Mouse (Mus musculus) adrenal gland, adult 8-10 months (tissue): ENCODE measurements around the gene Tnfrsf8. TPM values are rescaled to one million over a fixed set of nuclear protein-coding genes. Genes with fewer than 3 reads are reported as not detected.
"Not testable (repeated sequence)": the region's sequence is repeated elsewhere in the genome, so short reads cannot be mapped to it uniquely, and the experiment has no call there.

ENCODE experiments used
- DNase-seq: peaks from one replicate; pipeline ENCODE4 v3.0.0; 2022
- total RNA-seq, 4 experiments: library from RNA; stranded (reverse); gene quantifications; 2 replicates each; pipeline ENCODE4 v1.2.4; 2022

Gene Tnfrsf8
- total RNA-seq, 4 experiments from 2014 or later: 0.22 to 0.87 (median 0.48) TPM

DNA sequence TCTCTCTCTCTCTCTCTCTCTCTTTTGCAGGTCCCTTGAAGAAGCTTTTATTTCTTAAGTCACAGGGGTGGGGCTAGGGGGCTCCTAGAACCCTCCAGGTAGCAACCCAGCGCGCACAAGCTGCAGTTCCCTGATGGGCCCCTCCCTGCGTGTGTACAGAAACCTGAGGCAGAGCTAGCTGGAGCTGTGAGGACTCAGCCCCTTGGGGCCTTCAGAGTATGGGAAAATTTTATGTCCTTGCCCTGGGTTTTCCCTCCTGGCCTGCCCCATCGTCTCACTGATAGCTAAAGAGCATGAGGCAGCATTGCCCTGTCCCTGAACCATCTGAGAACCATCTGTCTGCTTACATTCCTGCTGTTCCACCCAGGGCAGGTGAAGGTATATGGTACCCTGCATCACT lies 8.5 kb downstream of the Tnfrsf8 start:
- DNase-seq: no peak

DNA sequence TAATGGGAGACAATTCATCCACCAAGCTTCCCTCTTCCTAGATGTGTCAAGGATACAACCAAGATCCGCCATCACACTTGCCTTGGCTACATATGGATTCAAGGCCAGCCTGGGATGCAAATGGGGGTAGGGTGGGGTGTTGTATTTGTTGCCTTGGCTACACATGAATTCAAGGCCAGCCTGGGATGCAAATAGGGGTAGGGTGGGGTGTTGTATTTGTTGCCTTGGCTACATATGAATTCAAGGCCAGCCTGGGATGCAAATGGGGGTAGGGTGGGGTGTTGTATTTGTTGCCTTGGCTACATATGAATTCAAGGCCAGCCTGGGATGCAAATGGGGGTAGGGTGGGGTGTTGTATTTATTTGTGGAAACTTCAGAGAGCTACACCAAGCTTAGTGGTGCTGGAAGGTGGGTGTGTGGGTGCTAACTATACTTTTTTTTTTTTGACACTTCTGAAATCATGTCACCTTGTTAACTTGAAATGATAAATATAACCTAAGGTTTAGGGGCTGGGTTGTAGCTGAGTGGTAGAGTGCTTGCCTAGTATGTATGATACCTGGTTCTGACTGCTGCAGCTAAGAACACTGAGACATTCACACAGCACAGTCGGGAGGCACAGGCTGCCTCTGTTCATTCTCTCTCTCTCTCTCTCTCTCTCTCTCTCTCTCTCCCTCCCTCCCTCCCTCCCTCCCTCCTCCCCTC lies 9.2 kb downstream of the Tnfrsf8 start:
- DNase-seq: not testable (repeated sequence)

DNA sequence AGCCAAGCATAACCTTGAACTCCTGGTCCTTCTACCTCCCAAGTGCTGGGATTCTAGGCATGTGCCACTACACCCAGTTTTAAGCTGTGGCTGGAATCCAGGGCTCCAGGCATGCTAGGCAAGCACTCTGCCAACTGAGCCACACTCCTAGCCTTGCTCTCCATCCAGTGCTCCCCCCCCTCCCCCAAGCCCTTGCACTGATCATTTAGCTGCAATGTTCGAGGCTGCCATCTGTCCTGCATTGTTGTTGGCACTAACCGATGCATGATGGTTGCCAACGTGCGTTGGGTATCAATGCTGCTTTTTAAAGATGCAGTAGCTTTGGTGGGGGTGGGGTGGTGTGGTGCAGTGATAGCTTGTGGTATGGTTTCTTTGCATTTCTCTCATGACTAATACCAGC lies 10.9 kb downstream of the Tnfrsf8 start:
- DNase-seq: no peak

DNA sequence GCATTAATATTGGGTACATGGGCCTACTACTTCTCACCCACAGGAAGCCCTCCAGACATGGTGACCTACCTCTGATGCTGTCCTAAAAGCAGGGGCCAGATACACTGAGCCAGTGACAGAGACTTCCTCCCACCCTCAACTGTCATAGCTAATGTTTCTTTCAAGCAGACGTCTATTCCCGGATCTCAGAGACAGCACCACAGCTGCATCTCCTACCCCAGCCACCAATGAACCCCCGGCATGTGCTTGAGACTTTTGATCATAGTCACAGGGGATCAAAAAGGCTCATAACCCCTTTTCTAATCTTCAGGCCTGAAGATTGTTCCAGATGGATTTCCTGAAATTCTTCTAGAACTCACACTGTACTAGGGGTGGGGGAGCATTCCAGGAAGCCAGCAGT lies 12.9 kb downstream of the Tnfrsf8 start:
- no peak for DNase-seq

DNA sequence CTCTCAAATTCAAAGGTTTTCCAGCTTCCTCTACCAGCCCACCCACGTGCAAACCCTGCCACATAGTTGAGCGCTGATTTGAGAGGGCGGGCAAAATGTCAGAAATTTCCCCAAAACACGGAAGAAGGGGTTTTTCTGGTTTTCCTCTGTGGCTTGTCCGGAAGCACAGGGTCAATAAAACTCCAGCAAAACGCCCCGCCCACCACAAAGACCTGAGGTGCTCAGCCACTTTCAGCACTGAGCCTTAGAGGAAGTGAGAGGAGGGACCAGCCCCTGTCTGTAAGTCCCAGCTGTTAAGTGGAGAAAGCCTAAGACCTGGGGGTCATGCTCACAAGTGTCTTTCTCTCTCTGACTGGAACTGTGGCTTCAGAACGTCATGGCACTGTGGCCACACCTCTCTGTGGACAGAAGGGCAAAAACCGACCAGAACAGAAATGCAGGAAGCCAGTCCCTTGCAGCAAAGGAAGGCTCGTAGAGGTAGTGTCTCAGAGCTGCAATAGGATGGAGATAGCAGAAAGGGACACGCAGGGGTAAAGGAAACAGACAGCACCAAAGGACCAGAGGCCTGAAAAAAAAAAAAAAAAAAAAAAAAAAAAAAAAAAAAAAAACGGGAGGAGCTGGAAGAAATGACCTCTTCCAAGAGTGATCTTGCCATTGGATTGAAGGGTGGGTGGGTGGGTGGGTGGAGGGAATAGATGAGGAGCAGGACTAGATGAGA lies 14.6 kb downstream of the Tnfrsf8 start:
- no peak for DNase-seq

DNA sequence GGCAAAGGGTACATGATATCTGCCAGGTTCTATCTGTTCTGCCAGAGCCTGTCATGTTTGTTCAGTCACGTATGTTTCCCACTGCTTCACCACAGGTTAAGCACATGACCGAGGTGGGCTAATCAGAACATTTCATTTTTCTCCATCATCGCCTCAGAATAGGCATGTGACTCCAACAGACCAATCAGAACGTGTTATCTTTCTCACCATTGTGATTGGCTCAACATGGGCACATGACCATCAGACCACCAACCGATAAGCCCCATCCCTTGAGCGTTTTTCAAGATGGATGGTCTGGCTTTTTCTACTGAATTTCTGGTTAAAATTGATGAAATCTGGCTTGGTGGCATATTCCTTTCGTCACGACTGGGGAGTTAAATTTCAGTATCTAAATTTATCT lies 15.6 kb downstream of the Tnfrsf8 start:
- DNase-seq: no peak

DNA sequence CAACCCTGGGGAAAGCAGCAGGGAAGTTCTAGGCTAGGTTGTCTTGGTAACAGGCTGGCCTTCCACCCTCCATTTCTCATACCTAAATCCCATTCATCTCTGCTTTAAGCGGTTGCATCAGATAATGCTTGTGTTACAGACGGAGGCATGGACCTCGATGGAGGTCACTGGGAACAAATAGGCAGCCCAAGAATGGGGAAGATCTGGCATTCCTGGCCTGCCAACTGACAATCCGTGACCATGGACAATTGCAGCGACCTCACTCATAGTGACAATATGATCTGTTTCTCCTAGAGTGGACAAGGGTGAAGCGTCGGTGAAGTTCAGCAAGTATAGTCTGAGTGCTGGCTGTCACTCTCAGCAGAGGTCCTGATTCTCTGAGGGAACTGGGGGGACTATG lies 16.1 kb downstream of the Tnfrsf8 start:
- DNase-seq: peak; percentile 54

DNA sequence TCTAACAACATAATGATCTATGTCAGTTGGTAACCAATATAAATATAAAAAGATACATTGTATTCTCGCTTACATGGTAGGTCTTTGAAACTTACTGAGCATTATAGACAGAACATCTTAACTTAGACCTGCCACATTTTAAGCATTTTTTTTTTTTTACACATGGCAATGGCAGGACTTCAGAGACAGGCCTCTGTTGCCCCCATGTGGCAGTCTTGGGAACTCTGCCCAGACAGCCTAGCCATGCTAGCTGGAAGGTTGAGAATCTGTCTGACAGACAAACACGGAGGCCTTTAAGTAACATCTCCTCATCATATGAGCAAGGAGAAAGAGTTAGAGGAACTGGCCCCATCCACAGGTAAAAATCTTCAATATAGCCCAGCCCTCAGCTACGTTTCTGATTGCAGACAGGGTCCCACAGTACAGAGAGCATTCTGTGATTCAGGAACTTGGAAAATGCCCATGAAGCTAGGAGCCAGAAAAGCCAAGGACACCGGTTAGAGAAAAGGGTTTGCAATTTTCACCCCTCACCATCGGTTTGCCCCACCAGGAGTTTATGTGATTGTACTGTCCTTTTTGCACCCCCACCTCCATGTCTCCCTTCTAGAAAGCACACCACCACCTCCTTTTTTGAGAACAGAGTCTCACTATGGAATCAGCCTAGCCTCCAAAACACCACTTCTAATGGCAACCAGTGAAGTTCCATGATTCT lies 19.2 kb downstream of the Tnfrsf8 start:
- peak; percentile 52 for DNase-seq

DNA sequence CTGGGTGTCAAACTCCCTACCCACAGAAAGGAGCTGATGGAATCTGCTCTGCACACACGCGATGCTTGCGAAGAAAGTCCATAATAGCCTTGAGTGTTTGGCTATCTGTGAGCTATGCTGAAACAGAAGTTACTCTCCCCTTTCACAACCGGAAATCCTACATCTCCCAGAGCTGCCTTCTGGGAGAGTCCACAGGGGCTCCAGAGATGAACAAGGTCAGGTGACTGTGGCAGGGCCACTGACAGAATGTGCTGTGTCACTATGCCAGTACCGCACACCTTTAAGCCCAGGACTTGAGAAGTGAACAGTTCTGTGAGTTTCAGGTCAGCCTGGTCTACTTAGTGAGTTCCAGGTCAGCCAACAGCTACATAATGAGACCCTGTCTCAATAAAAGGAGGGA lies 20.4 kb downstream of the Tnfrsf8 start:
- no peak for DNase-seq

DNA sequence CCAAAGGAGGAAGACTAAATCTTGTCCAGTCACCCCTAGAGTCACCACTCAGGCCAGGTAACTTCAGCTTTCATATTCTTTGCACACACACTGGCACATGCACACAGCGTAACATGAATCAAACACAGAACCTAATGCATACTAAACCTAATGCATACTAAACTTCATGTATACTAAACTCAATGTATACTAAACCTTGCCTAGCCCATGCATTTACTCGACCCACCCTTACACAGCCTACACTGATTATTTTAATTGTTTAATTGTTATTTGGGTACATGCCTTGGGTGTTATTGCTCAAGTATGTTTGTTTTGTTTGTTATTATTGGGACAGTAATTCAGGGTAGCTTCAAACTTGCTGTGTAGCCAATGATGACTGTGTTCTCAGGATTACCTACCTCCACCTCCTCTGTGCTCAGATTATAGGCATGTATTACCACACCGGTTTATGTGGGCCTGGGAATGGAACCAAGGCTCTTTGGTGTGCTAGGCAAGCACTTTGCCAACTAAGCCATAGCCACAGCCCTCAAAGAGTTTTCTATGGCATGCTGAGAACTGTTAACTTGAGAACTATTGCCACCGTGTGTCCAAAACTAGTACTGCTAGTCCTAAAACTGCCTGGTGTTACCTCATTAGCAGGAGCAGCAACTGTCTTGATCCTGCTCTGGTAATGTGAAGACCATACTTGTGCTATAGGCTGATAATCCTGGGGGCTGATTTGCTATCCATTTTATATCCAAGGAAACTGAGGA lies 28.4 kb downstream of the Tnfrsf8 start:
- peak; percentile 63 for DNase-seq

DNA sequence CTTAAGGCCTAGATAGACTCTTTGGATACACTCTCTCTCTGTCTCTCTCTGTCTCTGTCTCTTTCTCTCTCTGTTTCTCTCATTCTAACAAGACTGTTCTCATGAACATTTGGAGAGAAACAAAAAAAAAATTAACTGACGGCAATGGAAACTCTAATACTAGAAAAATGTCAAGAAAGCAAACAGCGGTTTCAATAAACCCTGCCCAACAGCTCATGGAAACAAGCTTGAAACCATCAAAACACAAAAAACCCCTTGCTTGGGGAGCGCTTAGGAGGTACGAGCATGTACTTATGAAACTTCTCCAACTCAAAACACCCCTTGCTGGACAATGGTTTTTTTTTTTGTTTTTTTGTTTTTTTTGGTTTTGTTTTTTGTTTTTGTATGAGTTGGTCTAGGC lies 30.3 kb downstream of the Tnfrsf8 start:
- no peak for DNase-seq

DNA sequence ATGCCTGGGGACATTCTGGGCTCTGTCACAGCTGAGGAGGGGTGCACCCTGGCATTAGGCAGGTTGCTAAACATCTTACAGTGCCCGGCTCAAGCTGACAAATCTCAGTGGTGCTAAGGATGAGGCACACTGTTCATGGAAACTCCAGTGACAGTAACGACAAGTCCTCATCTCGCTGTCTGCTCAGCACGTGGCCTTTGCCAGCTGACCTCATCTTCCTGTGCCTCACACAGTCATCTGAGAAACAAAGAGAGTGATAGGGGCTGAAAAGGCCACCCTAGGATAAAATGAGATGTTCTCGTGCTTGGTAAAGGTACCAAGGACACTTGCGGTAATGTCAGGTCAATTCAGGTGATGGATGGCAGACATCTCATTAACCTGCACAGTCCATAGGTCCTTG lies 31.5 kb downstream of the Tnfrsf8 start:
- no peak for DNase-seq

DNA sequence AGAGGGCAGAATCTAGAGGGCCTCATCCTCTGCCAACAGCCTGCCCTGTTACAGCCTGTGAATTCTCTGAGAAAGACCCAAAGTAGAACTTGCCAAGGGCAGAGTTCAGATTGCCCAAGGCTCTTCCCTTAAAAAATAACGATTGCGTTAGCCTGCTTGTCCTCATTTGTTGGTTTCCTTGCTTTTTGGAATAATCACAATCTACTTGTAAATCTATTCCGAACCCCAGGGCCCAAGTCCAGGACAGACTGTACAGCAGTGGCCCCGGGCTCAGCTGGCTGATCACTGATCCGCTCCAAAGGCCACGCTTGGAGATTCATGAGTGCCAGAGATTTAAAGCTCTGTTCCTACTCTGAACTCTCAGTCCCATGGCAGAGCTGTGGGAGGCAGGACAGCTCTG lies 34.0 kb downstream of the Tnfrsf8 start:
- DNase-seq: peak; percentile 69

DNA sequence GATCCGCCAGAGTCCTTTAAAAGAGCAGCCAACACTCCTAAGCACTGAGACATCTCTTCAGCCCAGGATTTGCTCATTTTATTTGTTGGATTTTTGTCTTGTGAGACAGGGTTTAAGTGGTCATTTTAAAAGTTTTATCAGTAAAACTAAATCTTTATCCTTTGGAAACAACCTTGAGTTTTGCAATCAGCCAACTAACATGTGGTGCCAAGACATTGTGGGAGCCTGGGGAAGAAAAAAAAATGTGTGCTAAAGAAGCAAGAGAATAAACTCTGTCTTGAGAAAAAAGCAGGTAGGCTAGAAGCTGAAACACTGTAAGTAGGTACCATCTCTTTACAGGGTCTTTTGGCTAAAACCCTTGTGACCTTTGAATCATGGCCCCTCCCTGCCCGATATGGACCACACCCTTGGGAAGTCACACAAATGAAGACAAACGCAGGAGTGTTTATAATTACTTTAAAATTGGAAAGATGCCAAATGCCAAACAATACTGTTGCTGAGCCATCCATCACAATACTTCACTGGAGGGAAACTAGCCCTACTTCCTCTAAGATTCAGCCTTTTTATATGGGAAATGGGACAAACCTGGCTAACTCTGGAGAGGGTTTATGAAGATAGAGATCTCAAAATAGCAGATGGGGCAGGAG lies 36.1 kb downstream of the Tnfrsf8 start:
- DNase-seq: no peak

DNA sequence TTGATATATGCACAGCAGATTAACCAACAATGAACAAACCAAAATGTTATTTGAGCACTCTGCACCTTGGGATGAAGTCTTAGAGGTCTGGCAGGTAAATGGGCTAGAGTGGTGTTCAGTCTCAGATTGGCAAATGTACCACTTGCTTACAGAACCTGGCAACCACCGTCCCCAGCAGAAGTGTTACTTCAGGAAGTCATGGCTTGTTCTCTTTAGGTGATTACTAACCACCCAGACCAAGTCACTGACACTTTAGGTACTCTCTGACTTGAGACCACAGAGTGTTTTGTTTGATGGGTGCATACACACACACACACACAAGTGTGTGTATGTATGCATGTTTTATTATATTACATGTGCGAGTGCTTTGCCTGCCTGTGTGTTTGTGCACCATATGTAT lies 36.7 kb downstream of the Tnfrsf8 start:
- DNase-seq: no peak

DNA sequence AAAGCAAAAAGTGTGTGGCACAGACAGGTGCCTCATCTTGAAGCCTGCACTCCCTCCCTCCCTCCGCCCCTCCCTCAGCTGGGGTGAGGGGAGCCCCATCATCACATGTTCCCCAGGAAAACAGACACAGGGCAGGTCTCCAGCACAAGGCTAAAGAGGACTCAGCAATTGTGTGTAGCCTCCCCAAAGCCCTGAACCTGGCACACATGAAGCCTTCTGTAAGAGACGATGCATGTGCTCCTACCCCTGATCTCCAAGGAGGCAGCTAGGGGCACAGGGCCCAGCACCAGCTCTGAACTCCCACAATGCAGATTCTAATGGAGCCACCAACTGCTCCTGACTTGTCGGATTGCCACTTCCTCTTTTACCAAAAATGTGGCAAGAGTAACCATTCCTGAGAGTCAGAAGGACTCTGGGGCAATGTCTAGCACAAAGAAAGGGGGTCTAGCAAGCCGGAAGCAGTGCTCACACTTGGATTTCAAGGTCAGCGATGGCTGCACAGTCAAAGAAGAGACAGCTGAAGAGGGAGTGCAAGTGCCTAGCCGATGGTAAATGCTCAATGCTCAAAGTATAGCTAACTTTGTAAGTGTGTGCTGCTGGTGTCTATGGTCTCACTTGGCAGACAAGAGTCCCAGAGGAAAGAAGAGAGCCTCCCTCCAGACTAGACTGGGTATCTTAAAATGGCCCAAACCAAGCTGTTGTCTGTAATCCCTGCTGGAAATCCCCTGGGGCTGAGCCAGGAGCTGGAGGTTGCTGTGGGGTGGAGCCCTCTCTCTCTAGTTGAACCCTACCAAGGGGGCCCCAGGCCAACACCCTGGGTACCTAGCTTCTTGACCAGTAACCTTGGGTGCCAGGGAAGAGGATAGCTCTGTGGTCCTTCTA lies 38.4 kb downstream of the Tnfrsf8 start:
- DNase-seq: no peak

DNA sequence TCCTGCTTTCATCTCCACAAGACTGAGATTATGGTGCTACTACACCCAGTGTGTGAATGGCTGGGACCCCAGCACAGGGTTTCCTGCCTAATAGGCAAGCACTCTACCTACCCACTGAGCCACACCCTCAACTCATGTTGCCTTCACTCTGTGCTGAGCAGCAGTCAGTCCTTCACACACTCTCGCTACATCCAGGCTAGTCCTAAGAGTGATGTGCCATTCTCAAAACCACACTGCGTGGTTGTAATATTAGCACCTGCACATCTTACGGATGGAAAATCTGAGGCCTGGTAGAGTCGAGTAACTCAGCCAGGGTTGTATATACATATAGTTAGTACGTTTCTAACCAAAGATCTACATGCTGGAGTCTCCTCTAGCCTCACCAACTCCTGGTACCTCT lies 40.1 kb downstream of the Tnfrsf8 start:
- DNase-seq: no peak

DNA sequence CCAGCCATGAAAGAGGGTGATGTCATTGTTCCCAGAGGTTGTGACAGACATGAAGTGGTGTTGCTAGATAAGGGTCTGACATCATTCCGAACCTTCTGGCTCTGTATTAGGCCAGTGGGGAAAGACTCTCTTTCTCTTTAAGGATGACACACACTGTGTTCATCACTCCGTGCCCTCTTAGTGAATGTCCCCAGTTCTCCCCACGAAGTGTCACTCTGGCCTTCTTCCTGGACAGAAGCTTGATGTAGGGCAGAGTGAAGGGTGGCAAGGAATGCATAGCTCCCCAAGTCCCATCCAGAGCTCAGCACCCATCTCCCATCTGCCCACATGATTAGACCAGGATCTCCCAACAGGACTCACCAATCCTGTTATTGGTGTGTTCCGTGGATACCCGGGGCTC lies 41.0 kb downstream of the Tnfrsf8 start:
- no peak for DNase-seq

DNA sequence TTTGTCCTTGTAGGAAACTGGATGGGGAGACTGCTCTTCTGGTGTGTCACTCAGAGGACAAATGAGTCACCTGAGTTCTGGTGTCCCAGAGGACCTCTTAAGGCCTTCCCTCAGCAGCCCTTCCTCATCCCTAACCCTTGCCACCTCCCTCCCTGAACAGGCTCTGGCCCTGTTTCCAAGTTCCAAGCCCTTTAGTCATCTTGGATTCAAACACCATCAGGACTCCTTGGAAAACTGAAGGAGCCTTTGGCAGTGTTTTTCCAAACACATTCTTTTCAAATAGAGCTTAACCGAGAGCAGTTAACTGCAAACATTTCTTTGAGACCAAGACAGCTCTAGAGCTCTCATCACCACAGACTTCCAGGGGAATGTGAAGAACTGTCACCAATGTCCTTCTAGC lies 42.2 kb downstream of the Tnfrsf8 start:
- no peak for DNase-seq

DNA sequence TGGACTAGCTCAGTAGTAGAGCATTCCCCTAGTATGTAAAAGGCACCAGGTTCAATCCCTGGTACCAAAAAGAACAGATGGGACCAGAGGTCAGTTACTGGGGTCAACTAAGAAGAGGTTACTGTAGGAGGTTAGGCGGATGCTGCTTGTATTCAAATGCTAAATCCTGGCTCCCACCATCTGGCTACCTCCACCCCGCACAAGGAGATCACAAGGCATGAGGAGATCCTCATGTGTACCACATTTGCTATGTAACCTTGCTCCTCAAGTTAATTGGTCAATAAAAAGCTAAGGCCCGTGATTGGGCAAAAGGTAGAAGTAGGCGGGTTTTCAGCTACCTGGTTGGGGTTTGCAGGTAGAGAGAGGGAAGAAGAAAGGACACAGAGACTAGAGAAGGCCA lies 43.3 kb downstream of the Tnfrsf8 start:
- no peak for DNase-seq

DNA sequence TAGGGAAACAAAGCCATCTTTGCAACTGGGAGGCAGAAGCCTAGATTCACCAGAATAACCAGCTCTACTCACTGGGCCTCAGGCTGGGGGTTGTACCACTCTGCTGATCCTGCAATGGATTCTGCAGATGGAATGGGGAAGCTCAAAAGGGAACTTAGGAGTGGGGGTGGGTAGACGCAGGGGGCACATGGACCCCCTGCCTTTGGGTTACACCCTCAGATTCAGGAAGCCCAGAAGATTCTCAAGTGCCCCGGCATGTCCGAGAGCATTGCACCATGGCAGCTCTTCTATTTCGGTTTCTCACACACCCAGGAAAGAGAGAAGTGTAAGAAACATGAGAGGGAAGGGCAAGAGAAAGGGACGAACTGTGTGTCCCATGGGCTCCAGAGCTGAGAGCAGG lies 44.8 kb downstream of the Tnfrsf8 start:
- no peak for DNase-seq
